Mouse (Mus musculus) bone marrow, adult 2 months (tissue): ENCODE results near the gene Ip6k1. TPM values are rescaled to one million over a fixed set of nuclear protein-coding genes. Genes with fewer than 3 reads are reported as not detected.
"Not testable (repeated sequence)": the region's sequence is repeated elsewhere in the genome, so short reads cannot be mapped to it uniquely, and the experiment has no call there.

Experiments used
- H3K27ac ChIP-seq: fragments of 200-500 bp; 2 replicates; pipeline ENCODE4 v1.5.1; 2012; ENCODE audit warnings: low read depth, mild to moderate bottlenecking, control low read depth, inconsistent platforms, low read length; ENCODE audit not compliant: control insufficient read depth, poor library complexity, insufficient read depth
- H3K4me1 ChIP-seq: fragments of 200-500 bp; 2 replicates; pipeline ENCODE4 v1.6.1; 2011; ENCODE audit warnings: low read length; ENCODE audit not compliant: control insufficient read depth, insufficient read depth
- H3K4me3 ChIP-seq: fragments of 200-500 bp; replicated peaks from 2 replicates; pipeline ENCODE3; 2011; ENCODE audit warnings: mild to moderate bottlenecking, low read depth, low read length, control low read depth; ENCODE audit not compliant: control insufficient read depth
- CTCF ChIP-seq: fragments of 200-500 bp; IDR thresholded peaks from 2 replicates; pipeline ENCODE4 v1.5.1; 2011; ENCODE audit warnings: low read length, control low read depth; ENCODE audit not compliant: control insufficient read depth, insufficient read depth
- POLR2A ChIP-seq: fragments of 200-500 bp; IDR thresholded peaks from 2 replicates; pipeline ENCODE4 v1.6.1; 2011; ENCODE audit warnings: low read depth, mild to moderate bottlenecking, control low read depth, low read length, borderline replicate concordance; ENCODE audit not compliant: control insufficient read depth
- WGBS: fragments of 180-500 bp; shearing (Covaris S2); methylation state at CpG from one replicate; pipeline ENCODE4 v1.1.7; 2018; 5-methylcytosine and 5-hydroxymethylcytosine counted together
- polyA plus RNA-seq: library from polyadenylated mRNA; stranded (reverse); fragments of >200 nt; gene quantifications from 2 replicates; pipeline ENCODE4 v1.2.4, GENCODE M21; 2011; ENCODE audit warnings: low replicate concordance; ENCODE audit not compliant: missing spikeins, insufficient read depth, insufficient read length

The Ip6k1 gene
- polyA plus RNA-seq, 1 experiment = 99.5 TPM

DNA sequence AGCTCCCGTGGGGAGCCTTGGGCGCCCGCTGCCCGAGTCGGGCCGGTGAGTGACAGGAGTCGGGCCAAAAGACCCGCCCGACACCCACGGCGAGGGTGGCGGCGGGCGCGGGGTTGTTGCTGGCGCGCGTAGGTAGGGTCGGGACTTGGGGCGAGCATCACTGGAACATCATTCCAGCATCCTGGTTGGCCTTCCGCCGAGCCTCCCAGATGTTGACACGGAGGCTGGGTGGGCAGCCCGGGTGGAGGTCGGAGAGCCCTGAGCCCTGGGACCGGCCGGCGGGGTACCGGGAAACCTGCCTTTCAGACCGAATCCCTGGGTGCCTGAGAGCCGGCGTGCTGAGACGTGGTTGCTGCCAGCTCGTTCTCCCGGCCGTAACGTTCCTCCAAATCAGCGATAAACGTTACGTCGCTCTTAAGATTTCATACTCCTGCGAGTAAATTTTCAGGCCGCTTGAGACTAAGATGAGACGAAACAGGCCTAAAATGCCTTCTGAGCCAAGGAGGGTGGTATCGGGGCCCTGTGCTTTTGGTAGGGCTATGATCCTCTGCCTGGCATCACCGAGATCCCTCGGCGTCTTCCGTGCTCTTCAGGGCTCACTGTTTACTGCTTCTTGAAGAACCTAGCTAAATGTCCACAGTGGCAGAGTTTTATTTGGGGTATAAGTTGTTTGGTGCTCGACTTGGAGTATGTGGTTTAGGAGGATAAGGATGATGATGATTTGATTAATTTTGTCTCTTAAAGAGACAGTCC lies 653 bp downstream of the Ip6k1 start:
- H3K4me1 ChIP-seq = no peaks in the 10 kb centered on the region; the same call in 1 of the 2 replicates
- H3K27ac ChIP-seq = peak overlapping the region; percentile 91
- WGBS = under 1% methylated on average over 49 of the region's 50 CpGs
- H3K4me3 ChIP-seq = peak overlapping the region; percentile 94
- TF ChIP-seq CTCF (no peak), POLR2A (peak; percentile 40; the same call in 1 of the 2 replicates)

DNA sequence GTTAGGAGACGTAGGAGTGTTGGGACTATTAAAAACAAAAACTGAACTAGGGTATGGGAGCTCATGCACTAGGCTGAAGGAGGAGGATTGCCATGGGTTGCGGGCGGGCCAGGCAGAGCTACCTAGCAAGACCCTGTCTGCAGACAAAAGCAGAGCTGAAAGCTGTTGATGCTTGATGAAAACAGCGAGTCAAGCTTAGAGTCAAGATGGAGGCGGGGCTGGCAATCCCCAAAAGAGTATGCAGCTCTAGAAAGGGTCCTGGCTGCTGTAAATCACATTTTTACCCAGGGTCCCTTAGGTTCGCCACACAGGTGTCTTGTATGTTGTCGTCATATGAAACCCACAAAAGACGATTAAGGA lies 1.2 kb downstream of the Ip6k1 start:
- Histone ChIP-seq H3K27ac (peak overlapping the region; percentile 31), H3K4me1 (no peaks in the 10 kb centered on the region; the same call in 1 of the 2 replicates), H3K4me3 (peak overlapping the region; percentile 94)
- WGBS = 7% methylated on average over 8 of the region's 8 CpGs
- TF ChIP-seq POLR2A (no peak), CTCF (no peak)

DNA sequence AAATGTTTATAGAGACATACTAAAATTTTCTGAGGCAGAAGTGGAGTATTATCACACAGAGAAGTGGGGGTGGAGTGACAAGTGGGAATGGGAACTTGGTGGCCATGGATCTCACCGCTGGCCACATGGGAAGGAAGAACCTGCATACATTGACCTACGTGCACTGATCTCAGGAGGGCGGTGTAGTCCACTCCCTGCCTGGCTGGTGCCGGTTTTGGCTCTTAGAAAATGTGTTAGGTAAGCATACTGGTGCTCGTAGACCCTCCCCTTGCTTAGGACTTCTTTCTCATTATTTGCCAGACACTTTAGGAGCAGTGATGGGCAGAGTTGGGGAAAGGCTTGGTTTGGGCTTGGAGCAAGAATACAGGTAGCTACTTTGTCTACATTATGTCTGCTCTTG lies 5.7 kb downstream of the Ip6k1 start:
- no peak for TF ChIP-seq CTCF
- TF ChIP-seq POLR2A = no peak
- 83% methylated on average over 5 of the region's 5 CpGs for WGBS
- Histone ChIP-seq H3K4me1 (no peaks in the 10 kb centered on the region; the same call in 1 of the 2 replicates), H3K27ac (no peak overlapping the region), H3K4me3 (no peak overlapping the region)

DNA sequence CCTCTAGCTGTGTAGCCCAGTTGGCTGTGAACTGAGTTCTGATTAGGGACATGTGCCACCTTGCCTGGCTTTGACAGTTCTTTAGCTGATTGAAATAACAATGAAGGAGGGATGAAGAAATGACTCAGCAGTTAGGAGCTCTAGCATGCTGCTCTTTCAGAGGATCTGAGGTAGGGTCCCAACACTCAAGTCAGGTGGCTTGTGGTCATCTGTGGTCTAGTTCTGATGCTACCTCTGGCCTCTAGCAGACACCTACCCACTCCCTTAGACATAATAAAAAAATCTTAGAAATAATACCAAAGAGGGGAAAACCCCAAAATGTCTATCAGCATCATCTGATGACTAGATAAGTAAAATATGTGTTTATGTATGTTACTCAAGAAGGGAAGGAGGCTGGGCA lies 8.1 kb downstream of the Ip6k1 start:
- Histone ChIP-seq H3K4me1 (no peaks in the 10 kb centered on the region), H3K27ac (no peak overlapping the region), H3K4me3 (no peak overlapping the region)
- no peak for TF ChIP-seq POLR2A
- no peak for TF ChIP-seq CTCF

DNA sequence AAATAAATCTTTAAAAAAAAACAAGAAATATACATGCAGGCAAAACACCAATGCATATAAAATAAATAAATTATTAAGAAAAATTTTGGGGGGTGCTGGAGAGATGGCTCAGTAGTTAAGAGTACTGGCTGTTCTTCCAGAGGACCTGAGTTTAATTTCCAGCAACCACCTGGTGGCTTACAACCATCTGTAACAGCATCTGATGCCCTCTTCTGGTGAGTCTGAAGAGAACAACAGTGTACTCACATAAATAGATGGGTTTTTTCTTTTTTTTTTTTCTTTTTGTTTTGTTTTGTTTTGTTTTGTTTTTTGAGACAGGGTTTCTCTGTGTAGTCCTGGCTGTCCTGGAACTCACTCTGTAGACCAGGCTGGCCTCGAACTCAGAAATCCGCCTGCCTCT lies 11.3 kb downstream of the Ip6k1 start:
- not testable (repeated sequence) for H3K4me3 ChIP-seq, H3K4me1 ChIP-seq, H3K27ac ChIP-seq
- 98% methylated on average over 2 of the region's 2 CpGs for WGBS

DNA sequence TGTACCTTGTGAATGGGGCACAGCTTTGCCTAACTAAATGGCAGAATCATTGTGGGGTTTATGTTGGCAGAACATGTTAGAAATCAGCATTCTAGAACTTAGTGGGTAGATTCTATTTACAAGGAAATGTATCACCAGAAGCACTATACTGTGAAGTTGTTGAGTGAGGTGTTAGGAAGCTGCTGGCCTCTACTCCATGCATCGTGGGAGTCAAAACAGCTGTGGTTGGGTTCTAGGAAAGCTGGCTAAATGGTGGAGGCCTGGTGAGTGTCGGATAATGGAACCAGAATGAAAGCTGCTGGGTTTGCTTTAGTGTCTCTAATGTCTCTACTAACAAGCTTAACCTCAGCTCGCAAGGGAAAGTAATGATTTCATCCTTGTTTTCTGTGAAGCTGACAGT lies 14.8 kb downstream of the Ip6k1 start:
- H3K27ac ChIP-seq = no peak overlapping the region
- WGBS = 94% methylated on average over 3 of the region's 3 CpGs
- TF ChIP-seq POLR2A (no peak), CTCF (no peak)

DNA sequence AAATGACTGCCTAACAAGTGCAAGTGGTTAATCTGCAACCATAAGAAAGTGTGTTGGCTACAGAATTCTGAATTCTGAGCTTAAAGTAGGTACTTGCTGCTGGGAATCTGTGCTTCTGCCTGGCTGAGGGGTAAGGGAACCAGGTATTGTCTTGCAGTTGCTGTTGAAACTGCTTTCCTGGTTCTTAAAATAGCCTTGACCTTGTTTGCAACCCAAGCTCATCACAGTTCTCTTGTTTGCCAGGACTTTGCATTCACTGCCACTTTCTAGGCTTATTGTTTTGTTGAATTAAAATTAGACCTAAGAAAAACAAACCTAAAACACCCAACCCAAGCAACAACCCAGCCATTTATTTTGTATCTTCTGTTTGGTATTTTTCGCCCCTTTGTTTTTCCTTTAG lies 18.4 kb downstream of the Ip6k1 start:
- Histone ChIP-seq H3K27ac (no peak overlapping the region), H3K4me1 (no peaks in the 10 kb centered on the region), H3K4me3 (no peak overlapping the region)
- WGBS = 91% methylated on average over 1 of the region's 1 CpGs
- TF ChIP-seq POLR2A = no peak
- no peak for TF ChIP-seq CTCF

More for the DNA sequence above, 14.8 kb downstream of the Ip6k1 start:
- Histone ChIP-seq H3K4me1 (no peaks in the 10 kb centered on the region), H3K4me3 (no peak overlapping the region)

DNA sequence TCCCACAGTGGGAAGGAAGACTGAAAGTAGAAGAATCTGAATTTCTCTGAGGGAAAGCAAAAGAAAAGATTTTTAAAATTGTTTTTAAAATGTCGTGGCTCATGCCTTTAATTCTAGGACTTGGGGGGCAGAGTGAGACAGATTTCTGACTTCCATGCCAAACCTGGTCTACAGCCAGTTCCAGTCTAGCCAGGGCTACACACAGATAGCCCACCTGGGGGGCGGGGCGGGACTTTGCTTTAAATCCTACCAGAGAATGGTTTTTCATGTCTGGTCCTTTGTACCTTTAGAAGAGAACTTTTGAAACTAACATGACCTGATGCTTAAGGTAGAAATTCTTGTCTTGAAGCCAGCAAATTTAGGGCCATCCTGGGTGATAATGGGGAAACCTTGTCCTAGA lies 20.9 kb downstream of the Ip6k1 start:
- H3K4me1 ChIP-seq = no peaks in the 10 kb centered on the region
- TF ChIP-seq CTCF (no peak), POLR2A (no peak)
- no peak overlapping the region for H3K27ac ChIP-seq
- 81% methylated on average over 3 of the region's 3 CpGs for WGBS
- no peak overlapping the region for H3K4me3 ChIP-seq

DNA sequence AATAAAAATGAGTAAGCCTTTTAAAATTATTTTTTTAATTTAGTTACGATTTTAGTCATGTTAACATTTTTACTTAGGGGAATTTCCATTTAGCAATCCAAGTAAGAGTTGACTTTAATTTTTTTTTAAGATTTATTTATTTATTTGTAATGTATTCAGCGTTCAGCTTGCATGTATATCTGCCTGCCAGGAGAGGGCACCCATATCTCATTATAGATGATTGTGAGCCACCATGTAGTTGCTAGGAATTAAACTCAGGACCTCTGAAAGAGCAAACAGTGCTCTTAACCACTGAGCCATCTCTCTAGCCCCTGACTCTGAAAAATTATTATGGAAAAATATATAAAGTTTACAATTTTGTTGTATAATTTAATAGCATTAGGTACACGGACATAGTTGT lies 24.3 kb downstream of the Ip6k1 start:
- Histone ChIP-seq H3K27ac (no peak overlapping the region), H3K4me3 (no peak overlapping the region), H3K4me1 (no peaks in the 10 kb centered on the region)
- no peak for TF ChIP-seq CTCF
- no peak for TF ChIP-seq POLR2A
- WGBS = 79% methylated on average over 3 of the region's 3 CpGs
